Mouse (Mus musculus): ENCODE results near the gene Apobec4. TPM values are rescaled to one million over a fixed set of nuclear protein-coding genes. Genes with fewer than 3 reads are reported as not detected.
A peak's percentile ranks its signal among the peaks of the same experiment; 100 is the strongest.

The Apobec4 gene
- not detected for total RNA-seq (2021)

- intact Hi-C loops (cut with DNase I) = no loop called here
- peak; percentile 42 to 49 for DNase-seq (ENCODE audit: low spot score in 2 of 2)
Observed at GRCm38 (mm10) chr1:152750312-152750965, at the start of gene Apobec4. Gene Apobec4, plus strand, starts transcription at chr1:152750551.

- intact Hi-C loops (cut with DNase I) = no loop called here
- DNase-seq (ENCODE audit: low spot score in 2 of 2) = no peak
Observed at GRCm38 (mm10) chr1:152701066-152701465, 49.3 kb upstream of the Apobec4 start.

GRCm38 (mm10) chr1:152702920-152703319 is 47.4 kb upstream of the Apobec4 start:
- intact Hi-C loops (cut with DNase I) = no loop called here
- no peak for DNase-seq (ENCODE audit: low spot score in 2 of 2)

- intact Hi-C loops (cut with DNase I) = no loop called here
- no peak for DNase-seq (ENCODE audit: low spot score in 2 of 2)
Observed at GRCm38 (mm10) chr1:152703941-152704340, 46.4 kb upstream of the Apobec4 start.

GRCm38 (mm10) chr1:152707560-152707959 is 42.8 kb upstream of the Apobec4 start:
- intact Hi-C loops (cut with DNase I) = no loop called here
- no peak for DNase-seq (ENCODE audit: low spot score in 2 of 2)

- no peak for DNase-seq (ENCODE audit: low spot score in 2 of 2)
- intact Hi-C loops (cut with DNase I) = no loop called here
Observed at GRCm38 (mm10) chr1:152711037-152711436, 39.3 kb upstream of the Apobec4 start.

GRCm38 (mm10) chr1:152713924-152714323 is 36.4 kb upstream of the Apobec4 start:
- intact Hi-C loops (cut with DNase I) = no loop called here
- no peak for DNase-seq (ENCODE audit: low spot score in 2 of 2)

- intact Hi-C loops (cut with DNase I) = no loop called here
- no peak for DNase-seq (ENCODE audit: low spot score in 2 of 2)
Observed at GRCm38 (mm10) chr1:152714405-152714804, 35.9 kb upstream of the Apobec4 start.

GRCm38 (mm10) chr1:152717329-152717728 is 33.0 kb upstream of the Apobec4 start:
- no peak for DNase-seq (ENCODE audit: low spot score in 2 of 2)
- intact Hi-C loops (cut with DNase I) = no loop called here

GRCm38 (mm10) chr1:152718200-152718599 is 32.2 kb upstream of the Apobec4 start:
- DNase-seq (ENCODE audit: low spot score in 2 of 2) = no peak
- intact Hi-C loops (cut with DNase I) = no loop called here

- intact Hi-C loops (cut with DNase I) = no loop called here
- no peak for DNase-seq (ENCODE audit: low spot score in 2 of 2)
Observed at GRCm38 (mm10) chr1:152720969-152721368, 29.4 kb upstream of the Apobec4 start.

GRCm38 (mm10) chr1:152721535-152722198 is 28.7 kb upstream of the Apobec4 start:
- no peak for DNase-seq (ENCODE audit: low spot score in 2 of 2)
- intact Hi-C loops (cut with DNase I) = no loop called here

- intact Hi-C loops (cut with DNase I) = no loop called here
- no peak for DNase-seq (ENCODE audit: low spot score in 2 of 2)
Observed at GRCm38 (mm10) chr1:152724286-152724685, 26.1 kb upstream of the Apobec4 start.

- intact Hi-C loops (cut with DNase I) = no loop called here
- no peak for DNase-seq (ENCODE audit: low spot score in 2 of 2)
Observed at GRCm38 (mm10) chr1:152726095-152726494, 24.3 kb upstream of the Apobec4 start.

GRCm38 (mm10) chr1:152727604-152728236 is 22.6 kb upstream of the Apobec4 start:
- DNase-seq (ENCODE audit: low spot score in 2 of 2) = no peak
- intact Hi-C loops (cut with DNase I) = no loop called here

GRCm38 (mm10) chr1:152738793-152739192 is 11.6 kb upstream of the Apobec4 start:
- intact Hi-C loops (cut with DNase I) = no loop called here
- DNase-seq (ENCODE audit: low spot score in 2 of 2) = no peak

GRCm38 (mm10) chr1:152739374-152739773 is 11.0 kb upstream of the Apobec4 start:
- intact Hi-C loops (cut with DNase I) = no loop called here
- DNase-seq (ENCODE audit: low spot score in 2 of 2) = no peak

GRCm38 (mm10) chr1:152743095-152743826 is 7.1 kb upstream of the Apobec4 start:
- no peak for DNase-seq (ENCODE audit: low spot score in 2 of 2)
- intact Hi-C loops (cut with DNase I) = no loop called here

- DNase-seq (ENCODE audit: low spot score in 2 of 2) = peak; percentile 68 to 79
- intact Hi-C loops (cut with DNase I) = loop anchor here (2.0 kb wide), 1 partner anchor 222 kb away; no protein-coding TSS in a partner anchor
Observed at GRCm38 (mm10) chr1:152746426-152746825, 3.9 kb upstream of the Apobec4 start.

- intact Hi-C loops (cut with DNase I) = no loop called here
- no peak for DNase-seq (ENCODE audit: low spot score in 2 of 2)
Observed at GRCm38 (mm10) chr1:152749276-152749675, 1.1 kb upstream of the Apobec4 start.

Measured in left cerebral cortex, postnatal 36 days (tissue).